Mouse (Mus musculus) heart, postnatal 0 days (tissue): Measurements from ENCODE around the gene Ccdc172. TPM values are rescaled to one million over a fixed set of nuclear protein-coding genes. Genes with fewer than 3 reads are reported as not detected.
A peak's percentile ranks its signal among the peaks of the same experiment; 100 is the strongest.

Experiments used
- ATAC-seq: fragments of 200-750 bp; cut with Nextera tagmentation; 2 replicates; pipeline ENCODE4 v1.8.0; 2017; ENCODE audit warnings: low read depth, moderate number of reproducible peaks, moderate library complexity; ENCODE audit not compliant: insufficient read depth
- DNase-seq: peaks from one replicate; pipeline ENCODE4 v3.0.0-alpha.2; 2016; ENCODE audit warnings: low spot score
- H3K27ac ChIP-seq: fragments of 300-500 bp; sonication (generic); 2 replicates; pipeline ENCODE4 v1.5.1; 2014; ENCODE audit warnings: low read depth, mild to moderate bottlenecking
- H3K27me3 ChIP-seq: fragments of 300-500 bp; sonication (generic); 2 replicates; pipeline ENCODE4 v1.6.1; 2014; ENCODE audit warnings: low read length, mixed read lengths; ENCODE audit not compliant: control insufficient read depth, insufficient read depth
- H3K36me3 ChIP-seq: fragments of 300-500 bp; sonication (generic); replicated peaks from 2 replicates; pipeline ENCODE4 v1.6.1; 2014; ENCODE audit warnings: low read length, mixed read lengths; ENCODE audit not compliant: control insufficient read depth, insufficient read depth
- H3K4me1 ChIP-seq: fragments of 300-500 bp; sonication (generic); 2 replicates; pipeline ENCODE4 v1.6.1; 2014; ENCODE audit warnings: antibody characterized with exemption; ENCODE audit not compliant: control insufficient read depth, insufficient read depth
- H3K4me2 ChIP-seq: fragments of 300-500 bp; sonication (generic); 2 replicates; pipeline ENCODE4 v1.6.1; 2014; ENCODE audit warnings: low read depth, mild to moderate bottlenecking, low read length, moderate library complexity
- H3K4me3 ChIP-seq: fragments of 300-500 bp; sonication (generic); 2 replicates; pipeline ENCODE4 v1.5.1; 2014; ENCODE audit warnings: low read depth, low read length
- H3K9ac ChIP-seq: fragments of 300-500 bp; sonication (generic); replicated peaks from 2 replicates; pipeline ENCODE4 v1.6.1; 2014; ENCODE audit warnings: low read depth, low read length, mixed read lengths
- H3K9me3 ChIP-seq: fragments of 300-500 bp; sonication (generic); replicated peaks from 2 replicates; pipeline ENCODE4 v1.6.1; 2016; ENCODE audit warnings: low read length; ENCODE audit not compliant: control insufficient read depth
- CTCF ChIP-seq: IDR thresholded peaks from 2 replicates; pipeline ENCODE4 v1.5.1; 2016; ENCODE audit warnings: antibody characterized with exemption, control low read depth, low read depth
- EP300 ChIP-seq: IDR thresholded peaks from 2 replicates; pipeline ENCODE4 v1.6.1; 2016; ENCODE audit warnings: antibody characterized with exemption, low read depth
- WGBS: fragments of 180-500 bp; shearing (Covaris S2); extraction: QIAGEN DNeasy Blood & Tissue Kit; methylation state at CpG from one replicate; pipeline ENCODE4 v1.1.7; 2014; 5-methylcytosine and 5-hydroxymethylcytosine counted together
- polyA plus RNA-seq: library from polyadenylated mRNA; unstranded; fragments of >200 nt; fragmentation: Nextera tagmentation; extraction: Ambion mirVana; gene quantifications from 2 replicates; pipeline ENCODE4 v1.2.1, GENCODE M21; 2015
- total RNA-seq: library from RNA; depleted of rRNA; stranded (reverse); fragments of >200 nt; gene quantifications from 2 replicates; pipeline ENCODE4 v1.2.3, GENCODE M21; 2014; ENCODE audit warnings: low replicate concordance; rRNA removed

The Ccdc172 gene
- total RNA-seq (not detected in 2 replicates), polyA plus RNA-seq (not detected in 2 replicates)

DNA sequence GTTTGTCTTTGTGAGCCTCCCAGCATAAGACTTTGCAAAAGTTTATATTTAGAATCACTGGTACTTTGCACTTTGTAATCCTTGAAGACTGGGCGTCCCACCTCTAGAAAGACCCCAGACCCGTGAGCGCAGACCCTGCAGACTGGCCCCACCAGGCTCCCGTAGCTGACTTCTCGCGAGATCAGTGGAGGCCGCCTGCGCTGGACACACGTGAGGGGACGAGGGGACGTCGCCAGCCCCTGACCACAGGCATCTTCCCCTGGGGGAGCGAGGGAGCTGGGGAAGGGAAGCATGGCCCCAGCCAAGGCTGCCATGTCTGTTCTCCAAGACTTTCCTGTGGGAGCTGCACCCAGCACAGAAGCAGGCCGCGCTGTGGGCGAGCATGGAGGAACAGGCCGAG is at the start of gene Ccdc172:
TSS of gene Ccdc172 (plus strand) at position 176 of the 400 bp plus-strand sequence.
- Histone ChIP-seq H3K4me1 (no peaks in the 10 kb centered on the region), H3K27me3 (no peaks in the 10 kb centered on the region), H3K4me3 (no peak within 1 kb of the TSS), H3K9ac (no peak within 1 kb of the TSS), H3K36me3 (no peaks in the 10 kb centered on the region), H3K4me2 (no peak within 1 kb of the TSS), H3K27ac (no peak within 1 kb of the TSS), H3K9me3 (no peaks in the 10 kb centered on the region)
- TF ChIP-seq EP300 (no peak), CTCF (no peak)
- 91% methylated on average over 17 of the region's 17 CpGs for WGBS
- no peak for DNase-seq
- ATAC-seq = no peak

DNA sequence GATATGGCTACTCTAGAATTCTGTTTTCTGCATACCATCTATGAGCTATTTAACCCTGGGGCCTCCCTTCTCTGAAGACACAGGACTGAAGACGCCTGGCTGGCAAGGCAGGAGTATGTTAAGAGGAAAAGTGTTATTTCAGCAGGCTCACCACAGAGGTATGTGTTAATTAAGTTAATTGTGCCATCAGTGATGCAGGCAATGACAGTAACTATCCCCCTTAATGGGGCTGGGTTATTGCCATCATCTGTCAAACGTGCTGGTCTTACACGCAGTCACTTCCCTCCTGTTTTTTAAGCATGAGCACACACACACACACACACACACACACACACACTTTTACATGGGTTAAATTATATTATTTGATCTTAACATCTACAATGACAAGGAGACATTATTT is 48.0 kb upstream of the Ccdc172 start:
- no peaks in the 10 kb centered on the region for H3K4me1 ChIP-seq
- peaks cover 7% of the 10 kb centered on the region; the same call in 1 of the 2 replicates for H3K27me3 ChIP-seq
- no peak overlapping the region for H3K27ac ChIP-seq
- H3K4me2 ChIP-seq = no peak overlapping the region
- ATAC-seq = no peak
- H3K36me3 ChIP-seq = no peaks in the 10 kb centered on the region
- TF ChIP-seq CTCF (no peak), EP300 (no peak)
- no peaks in the 10 kb centered on the region for H3K9me3 ChIP-seq
- no peak for DNase-seq
- H3K4me3 ChIP-seq = no peak overlapping the region
- H3K9ac ChIP-seq = no peak overlapping the region
- WGBS = 73% methylated on average over 3 of the region's 3 CpGs

DNA sequence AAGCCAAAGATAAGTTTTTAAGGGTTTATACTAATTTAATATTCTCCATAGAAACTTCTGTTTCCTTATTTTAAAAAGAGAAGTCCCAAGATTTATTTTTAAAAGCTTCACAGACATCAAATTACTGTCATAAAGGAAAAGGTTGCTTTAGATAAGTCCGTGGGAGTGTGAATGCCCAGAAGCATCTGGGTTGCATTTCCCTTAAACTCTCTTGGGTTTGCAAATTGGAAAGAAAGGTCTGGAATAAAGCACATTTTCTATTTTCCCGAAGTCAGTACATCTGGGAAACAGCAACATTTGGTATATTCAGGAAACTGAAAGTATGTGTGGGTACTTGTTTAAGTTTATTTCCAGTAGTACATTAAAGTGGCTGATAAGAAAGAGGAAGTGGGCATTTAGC is 43.5 kb upstream of the Ccdc172 start:
- H3K27me3 ChIP-seq = 0 out of 2 replicates have a peak, but pooled peaks cover 9% of the 10 kb centered on the region
- no peak overlapping the region for H3K4me3 ChIP-seq
- no peak overlapping the region for H3K4me2 ChIP-seq
- H3K9ac ChIP-seq = no peak overlapping the region
- TF ChIP-seq CTCF = no peak
- no peak for TF ChIP-seq EP300
- 34% methylated on average over 2 of the region's 2 CpGs for WGBS
- no peaks in the 10 kb centered on the region for H3K36me3 ChIP-seq
- DNase-seq = no peak
- H3K4me1 ChIP-seq = no peaks in the 10 kb centered on the region
- no peak for ATAC-seq
- no peaks in the 10 kb centered on the region for H3K9me3 ChIP-seq
- H3K27ac ChIP-seq = no peak overlapping the region

DNA sequence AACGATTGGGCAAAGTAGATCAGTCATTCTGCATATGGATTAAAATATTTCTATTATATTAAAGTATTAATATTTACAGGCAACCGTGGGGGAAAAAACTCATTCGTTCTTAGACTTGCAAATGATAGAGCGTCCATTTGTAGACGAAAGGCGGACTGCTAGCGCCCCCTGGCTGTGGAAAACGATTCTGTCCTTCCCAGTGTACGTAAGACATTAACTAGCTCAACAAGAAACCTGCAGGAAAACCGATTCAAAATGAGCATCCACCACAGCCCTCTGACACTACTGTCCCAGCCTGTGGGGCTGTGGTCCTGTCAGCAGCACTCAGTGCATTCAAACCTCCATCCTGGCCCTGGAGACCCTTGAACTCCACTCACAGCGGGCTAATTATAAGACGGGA is 42.4 kb upstream of the Ccdc172 start:
- no peak overlapping the region for H3K9ac ChIP-seq
- no peaks in the 10 kb centered on the region for H3K4me1 ChIP-seq
- no peak overlapping the region for H3K4me2 ChIP-seq
- no peaks in the 10 kb centered on the region for H3K9me3 ChIP-seq
- no peak overlapping the region for H3K27ac ChIP-seq
- no peak; the same call in 1 of the 2 replicates for ATAC-seq
- peak; percentile 48 for DNase-seq
- H3K36me3 ChIP-seq = no peaks in the 10 kb centered on the region
- 0 out of 2 replicates have a peak, but pooled peaks cover 9% of the 10 kb centered on the region for H3K27me3 ChIP-seq
- TF ChIP-seq EP300 = no peak
- peak; percentile 91 for TF ChIP-seq CTCF
- no peak overlapping the region for H3K4me3 ChIP-seq
- WGBS = 19% methylated on average over 12 of the region's 12 CpGs

DNA sequence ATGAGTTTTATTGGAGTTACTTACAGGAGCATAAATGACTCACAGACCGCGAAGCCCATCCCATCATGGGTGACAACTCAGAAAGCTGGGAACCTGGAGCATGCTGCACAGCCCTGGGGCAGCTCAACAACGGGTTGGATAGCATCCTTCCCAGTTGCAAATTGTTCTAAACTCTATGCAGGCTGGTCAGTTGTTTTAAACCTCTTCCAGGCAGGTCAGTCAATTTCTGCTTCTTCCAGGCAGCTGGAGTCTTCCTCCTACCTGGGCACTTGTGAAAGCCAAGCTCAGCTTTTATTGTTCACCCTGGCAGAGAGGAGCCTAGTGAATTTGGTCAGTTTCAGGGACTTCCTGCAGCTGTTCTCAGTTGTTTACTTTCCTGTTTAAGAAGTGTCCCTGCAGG is 37.5 kb upstream of the Ccdc172 start:
- TF ChIP-seq CTCF (no peak), EP300 (no peak)
- Histone ChIP-seq H3K27ac (no peak overlapping the region), H3K27me3 (0 out of 2 replicates have a peak, but pooled peaks cover 9% of the 10 kb centered on the region), H3K36me3 (no peaks in the 10 kb centered on the region), H3K4me1 (no peaks in the 10 kb centered on the region), H3K9me3 (no peaks in the 10 kb centered on the region), H3K4me3 (no peak overlapping the region), H3K9ac (no peak overlapping the region), H3K4me2 (no peak overlapping the region)
- no peak for DNase-seq
- 84% methylated on average over 3 of the region's 3 CpGs for WGBS
- ATAC-seq = no peak

DNA sequence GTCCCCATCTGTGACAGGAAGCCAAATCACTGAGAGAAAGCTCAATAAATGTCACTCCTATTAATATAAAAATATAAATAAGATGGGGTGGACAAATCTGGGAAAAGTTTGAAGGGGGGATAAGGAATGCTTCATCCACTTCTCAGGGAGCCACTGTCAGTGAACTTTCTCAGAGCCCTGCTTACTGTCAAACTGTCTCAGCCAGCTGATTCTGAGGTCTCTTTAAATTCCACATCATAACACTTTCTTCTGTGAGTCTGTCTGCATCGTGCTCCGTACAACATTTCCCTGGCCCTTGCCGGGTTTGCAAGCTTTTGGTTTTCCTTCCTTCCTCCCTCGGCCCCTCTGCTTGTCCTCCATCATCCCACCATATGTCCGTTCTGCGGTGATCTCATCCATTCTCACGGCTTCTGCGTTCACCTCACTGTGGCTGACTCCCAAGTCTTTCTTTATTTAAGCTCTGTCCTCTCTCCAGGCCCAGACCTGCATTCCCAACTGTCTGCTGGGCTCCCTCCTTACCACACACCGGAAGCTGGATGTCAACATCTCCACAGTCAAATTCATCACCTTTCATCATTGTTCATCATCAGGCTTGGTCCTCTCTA is 29.3 kb upstream of the Ccdc172 start:
- WGBS = 50% methylated on average over 9 of the region's 9 CpGs
- Histone ChIP-seq H3K9me3 (no peaks in the 10 kb centered on the region), H3K36me3 (no peaks in the 10 kb centered on the region), H3K9ac (no peak overlapping the region), H3K4me3 (no peak overlapping the region), H3K4me2 (no peak overlapping the region), H3K27me3 (no peaks in the 10 kb centered on the region), H3K4me1 (no peaks in the 10 kb centered on the region), H3K27ac (no peak overlapping the region)
- no peak for ATAC-seq
- no peak for DNase-seq
- TF ChIP-seq CTCF (no peak), EP300 (no peak)
